Mouse (Mus musculus) lung, postnatal 0 days (tissue): ENCODE data around the gene Gm39115. TPM values are rescaled to one million over a fixed set of nuclear protein-coding genes. Genes with fewer than 3 reads are reported as not detected.

Source experiments
- ATAC-seq: fragments of 200-750 bp; cut with Nextera tagmentation; 2 replicates; pipeline ENCODE4 v1.8.0; 2017; ENCODE audit warnings: moderate library complexity
- DNase-seq: peaks from one replicate; pipeline ENCODE4 v3.0.0-alpha.2; 2016; ENCODE audit warnings: low spot score
- H3K27ac ChIP-seq: fragments of 300-500 bp; sonication (generic); 2 replicates; pipeline ENCODE4 v1.5.1; 2014; ENCODE audit warnings: antibody characterized with exemption, mild to moderate bottlenecking, low read length, mixed read lengths
- H3K27me3 ChIP-seq: fragments of 300-500 bp; sonication (generic); replicated peaks from 2 replicates; pipeline ENCODE4 v1.6.1; 2014; ENCODE audit warnings: low read length, mixed read lengths; ENCODE audit not compliant: insufficient read depth
- H3K36me3 ChIP-seq: fragments of 300-500 bp; sonication (generic); 2 replicates; pipeline ENCODE4 v1.6.1; 2014; ENCODE audit warnings: low read length, mixed read lengths; ENCODE audit not compliant: insufficient read depth
- H3K4me1 ChIP-seq: fragments of 300-500 bp; sonication (generic); 2 replicates; pipeline ENCODE4 v1.6.1; 2014; ENCODE audit warnings: antibody characterized with exemption, low read depth, low read length, mixed read lengths; ENCODE audit not compliant: insufficient read depth
- H3K4me2 ChIP-seq: fragments of 300-500 bp; sonication (generic); replicated peaks from 2 replicates; pipeline ENCODE4 v1.6.1; 2014; ENCODE audit warnings: low read depth, mild to moderate bottlenecking, low read length, moderate library complexity, mixed read lengths
- H3K4me3 ChIP-seq: fragments of 300-500 bp; sonication (generic); 2 replicates; pipeline ENCODE4 v1.5.1; 2014; ENCODE audit warnings: low read depth, low read length
- H3K9ac ChIP-seq: fragments of 300-500 bp; sonication (generic); replicated peaks from 2 replicates; pipeline ENCODE4 v1.6.1; 2014; ENCODE audit warnings: low read depth, mild to moderate bottlenecking
- H3K9me3 ChIP-seq: fragments of 300-500 bp; sonication (generic); 2 replicates; pipeline ENCODE4 v1.6.1; 2016; ENCODE audit warnings: low read length, mixed read lengths
- CTCF ChIP-seq: IDR thresholded peaks from 2 replicates; pipeline ENCODE4 v1.5.1; 2016; ENCODE audit warnings: antibody characterized with exemption, mild to moderate bottlenecking
- EP300 ChIP-seq: IDR thresholded peaks from 2 replicates; pipeline ENCODE4 v1.6.1; 2016; ENCODE audit warnings: antibody characterized with exemption, mild to moderate bottlenecking, control low read depth
- WGBS: fragments of 180-500 bp; shearing (Covaris S2); extraction: QIAGEN DNeasy Blood & Tissue Kit; methylation state at CpG from one replicate; pipeline ENCODE4 v1.1.7; 2014; 5-methylcytosine and 5-hydroxymethylcytosine counted together
- polyA plus RNA-seq: library from polyadenylated mRNA; unstranded; fragments of >200 nt; fragmentation: Nextera tagmentation; extraction: Ambion mirVana; gene quantifications from 2 replicates; pipeline ENCODE4 v1.2.1, GENCODE M21; 2015

Gm39115 gene
- polyA plus RNA-seq, 1 experiment from 2014 or later: not detected

- Histone ChIP-seq H3K4me2 (no peak overlapping the region), H3K9ac (no peak overlapping the region), H3K9me3 (no peaks in the 10 kb centered on the region), H3K36me3 (no peaks in the 10 kb centered on the region), H3K27me3 (peaks cover 30% of the 10 kb centered on the region), H3K4me1 (no peaks in the 10 kb centered on the region), H3K27ac (no peak overlapping the region), H3K4me3 (no peak overlapping the region)
- ATAC-seq (no peak), DNase-seq (no peak)
- WGBS: 5% methylated on average over 4 of the region's 4 CpGs
- TF ChIP-seq CTCF (no peak), EP300 (no peak)
Observed at GRCm38 (mm10) chr7:142091848-142092247, 44.0 kb downstream of the Gm39115 start.

- TF ChIP-seq CTCF (no peak), EP300 (no peak)
- peaks cover 15% of the 10 kb centered on the region; the same call in 1 of the 2 replicates for H3K27me3 ChIP-seq
- no peak overlapping the region for H3K27ac ChIP-seq
- peaks cover 5% of the 10 kb centered on the region for H3K4me1 ChIP-seq
- no peaks in the 10 kb centered on the region for H3K9me3 ChIP-seq
- no peak for DNase-seq
- no peak overlapping the region for H3K4me2 ChIP-seq
- H3K36me3 ChIP-seq: no peaks in the 10 kb centered on the region
- no peak overlapping the region for H3K9ac ChIP-seq
- H3K4me3 ChIP-seq: no peak overlapping the region
- WGBS: 54% methylated on average over 17 of the region's 17 CpGs
- no peak for ATAC-seq
Observed at GRCm38 (mm10) chr7:142089648-142090447, 46.0 kb downstream of the Gm39115 start.

- Histone ChIP-seq H3K4me2 (no peak overlapping the region), H3K27ac (no peak overlapping the region), H3K9ac (no peak overlapping the region), H3K36me3 (no peaks in the 10 kb centered on the region), H3K9me3 (no peaks in the 10 kb centered on the region), H3K27me3 (peaks cover 7% of the 10 kb centered on the region; the same call in 1 of the 2 replicates), H3K4me3 (no peak overlapping the region), H3K4me1 (peaks cover 11% of the 10 kb centered on the region)
- ATAC-seq (peak; percentile 42; the same call in 1 of the 2 replicates), DNase-seq (peak; percentile 56)
- TF ChIP-seq EP300: no peak
- no peak for TF ChIP-seq CTCF
- WGBS: 13% methylated on average over 5 of the region's 5 CpGs
Observed at GRCm38 (mm10) chr7:142088886-142089285, 46.9 kb downstream of the Gm39115 start.

GRCm38 (mm10) chr7:142087069-142087652 is 48.7 kb downstream of the Gm39115 start:
- Histone ChIP-seq H3K4me2 (no peak overlapping the region), H3K9ac (no peak overlapping the region), H3K27me3 (peaks cover 20% of the 10 kb centered on the region; the same call in 1 of the 2 replicates), H3K4me3 (no peak overlapping the region), H3K9me3 (no peaks in the 10 kb centered on the region), H3K4me1 (peaks cover 11% of the 10 kb centered on the region), H3K36me3 (no peaks in the 10 kb centered on the region), H3K27ac (no peak overlapping the region)
- 70% methylated on average over 1 of the region's 1 CpGs for WGBS
- TF ChIP-seq EP300 (no peak), CTCF (no peak)
- ATAC-seq (no peak), DNase-seq (no peak)

- H3K9ac ChIP-seq: no peak overlapping the region
- ATAC-seq: no peak
- no peak overlapping the region for H3K4me2 ChIP-seq
- DNase-seq: no peak
- H3K27ac ChIP-seq: no peak overlapping the region
- TF ChIP-seq EP300 (no peak), CTCF (no peak)
- H3K4me1 ChIP-seq: peaks cover 11% of the 10 kb centered on the region
- peaks cover 18% of the 10 kb centered on the region; the same call in 1 of the 2 replicates for H3K27me3 ChIP-seq
- H3K36me3 ChIP-seq: no peaks in the 10 kb centered on the region
- WGBS: 76% methylated on average over 4 of the region's 4 CpGs
- no peaks in the 10 kb centered on the region for H3K9me3 ChIP-seq
- no peak overlapping the region for H3K4me3 ChIP-seq
Observed at GRCm38 (mm10) chr7:142086159-142086905, 49.5 kb downstream of the Gm39115 start.

Other genes starting within 250 kb of the Gm39115 start
- 44.6 and 46.4 TPM in 2 replicates for gene Tollip, start 217.5 kb downstream of the Gm39115 start, polyA plus RNA-seq
- 0.39 and 0.88 TPM in 2 replicates for gene Brsk2, start 186.3 kb downstream of the Gm39115 start, polyA plus RNA-seq
- 85.9 and 104 TPM in 2 replicates for gene Mob2, start 75.0 kb downstream of the Gm39115 start, polyA plus RNA-seq
- 5.5 and 6.0 TPM in 2 replicates for gene Dusp8, start 40.2 kb downstream of the Gm39115 start, polyA plus RNA-seq
- gene Gm45618, start 15.3 kb downstream of the Gm39115 start, polyA plus RNA-seq: not detected in 2 replicates
- gene Gm45337, start 8.6 kb upstream of the Gm39115 start, polyA plus RNA-seq: not detected in 2 replicates
- gene Gm29735, start 21.1 kb upstream of the Gm39115 start, polyA plus RNA-seq: not detected in 2 replicates
- not detected in 2 replicates for gene Gm4553, start 29.7 kb upstream of the Gm39115 start, polyA plus RNA-seq
- gene Krtap5-2, start 40.0 kb upstream of the Gm39115 start, polyA plus RNA-seq: not detected in 2 replicates
- not detected in 2 replicates for gene Gm10153, start 54.4 kb upstream of the Gm39115 start, polyA plus RNA-seq
- not detected in 2 replicates for gene Krtap5-3, start 65.3 kb upstream of the Gm39115 start, polyA plus RNA-seq
- not detected in 2 replicates for gene Gm7579, start 75.8 kb upstream of the Gm39115 start, polyA plus RNA-seq
- not detected in 2 replicates for gene Krtap5-5, start 93.9 kb upstream of the Gm39115 start, polyA plus RNA-seq
- gene Gm40460, start 105.0 kb upstream of the Gm39115 start, polyA plus RNA-seq: not detected in 2 replicates
- not detected in 2 replicates for gene Gm2431, start 122.3 kb upstream of the Gm39115 start, polyA plus RNA-seq
- not detected in 2 replicates for gene Gm4559, start 138.3 kb upstream of the Gm39115 start, polyA plus RNA-seq
- gene Krtap5-1, start 161.1 kb upstream of the Gm39115 start, polyA plus RNA-seq: not detected in 2 replicates
- not detected in 2 replicates for gene Krtap5-4, start 167.5 kb upstream of the Gm39115 start, polyA plus RNA-seq
- gene Ifitm10, start 237.7 kb upstream of the Gm39115 start, polyA plus RNA-seq: 15.0 and 15.5 TPM in 2 replicates
- gene Gm49369, start 246.6 kb upstream of the Gm39115 start, polyA plus RNA-seq: 0.80 TPM in 1 of 2 replicates, not detected in the other